10 mouse cellular contexts compared by ENCODE assay signal in genomic region chr9:14903581-14904378, GRCm38 (mm10). TPM values are rescaled to one million over a fixed set of nuclear protein-coding genes. Genes with fewer than 3 reads are reported as not detected.
DNase-seq lines count a peak whose midpoint lies in the region; ATAC-seq lines count a peak whose summit lies in the region.
"Had no signal": no experiment of that assay in that cellular context is flagged by ENCODE, and none has a peak within 500 bp of the region (broad histone marks: within the 10 kb centered on the region; RNA-seq: fewer than 3 reads in every experiment).

Gene Izumo1r, minus strand, starts transcription at chr9:14903949.

- H3K27ac ChIP-seq in kidney, embryonic 15.5 days, result no peak within 1 kb of the TSS

- no peaks in the 10 kb centered on the region for H3K36me3 ChIP-seq in kidney, embryonic 15.5 days

- peak; percentile 65 for ATAC-seq in kidney, embryonic 15.5 days (replicated peaks; ENCODE audit: low FRiP score)
- peak; percentile 30 for ATAC-seq in CD4-positive, CD25-positive, alpha-beta regulatory T cell, adult 4 months

- 35% methylated on average over 11 of the region's 11 CpGs for WGBS in kidney, embryonic 15.5 days

- no peak within 1 kb of the TSS for H3K4me3 ChIP-seq in kidney, embryonic 15.5 days (replicated peaks)

- peaks cover 46% of the 10 kb centered on the region for H3K4me1 ChIP-seq in kidney, embryonic 15.5 days

- no peak within 1 kb of the TSS for H3K4me2 ChIP-seq in kidney, embryonic 15.5 days

- no peak for DNase-seq in kidney, adult 18-20 months
- DNase-seq in ZHBTc4 (ENCODE audit: low read depth, low spot score), result peak; percentile 40
- peak; percentile 69 to 71 for DNase-seq in spleen, postnatal 36 days (ENCODE audit: low spot score in 2 of 2)
- no peak for DNase-seq in adrenal gland, postnatal 10 days
- DNase-seq in lung, postnatal 10 days, result no peak
- DNase-seq: lung, postnatal 4 days had no signal

- no peaks in the 10 kb centered on the region for H3K9me3 ChIP-seq in kidney, embryonic 15.5 days (replicated peaks)

- no peaks in the 10 kb centered on the region for H3K27me3 ChIP-seq in kidney, embryonic 15.5 days

- no peak within 1 kb of the TSS for H3K9ac ChIP-seq in kidney, embryonic 15.5 days

RNA-seq across cellular contexts. Expression of gene Izumo1r, which starts in this region (rescaled TPM):
- polyA plus RNA-seq in kidney, embryonic 15.5 days (2015; fragmentation: Nextera tagmentation; extraction: Ambion mirVana), result 0.16 and 0.21 TPM in 2 replicates
- polyA plus RNA-seq in CD4-positive, CD25-positive, alpha-beta regulatory T cell, adult 4 months (2017; shearing (Covaris generic)), result 1,000 to 10,000 TPM; 1,336 to 1,816 TPM
- under 1 TPM; 0.48 to 0.81 TPM for total RNA-seq in adrenal gland, postnatal 10 days (2021)
- total RNA-seq: heart, postnatal 25 days; layer of hippocampus, postnatal 25 days had no signal

Comparison
In these comparisons a context has a peak if more than half of its experiments do, and no peak if none do; other contexts are left out.
1. RNA of gene Izumo1r (polyA plus RNA-seq): 1,336 to 1,816 TPM in CD4-positive, CD25-positive, alpha-beta regulatory T cell, adult 4 months; 0.16 to 0.21 TPM in kidney, embryonic 15.5 days; every median in the first group is over 1,000 times any median in the second.
2. Peak in ATAC-seq in kidney, embryonic 15.5 days; RNA of the gene not detected or under 1 TPM.
3. DNase-seq: peak in ZHBTc4 (single experiment) and spleen, postnatal 36 days (2 of 2); none in kidney, adult 18-20 months (single experiment), adrenal gland, postnatal 10 days (single experiment) and lung, postnatal 10 days (single experiment).